In the genomic region with DNA sequence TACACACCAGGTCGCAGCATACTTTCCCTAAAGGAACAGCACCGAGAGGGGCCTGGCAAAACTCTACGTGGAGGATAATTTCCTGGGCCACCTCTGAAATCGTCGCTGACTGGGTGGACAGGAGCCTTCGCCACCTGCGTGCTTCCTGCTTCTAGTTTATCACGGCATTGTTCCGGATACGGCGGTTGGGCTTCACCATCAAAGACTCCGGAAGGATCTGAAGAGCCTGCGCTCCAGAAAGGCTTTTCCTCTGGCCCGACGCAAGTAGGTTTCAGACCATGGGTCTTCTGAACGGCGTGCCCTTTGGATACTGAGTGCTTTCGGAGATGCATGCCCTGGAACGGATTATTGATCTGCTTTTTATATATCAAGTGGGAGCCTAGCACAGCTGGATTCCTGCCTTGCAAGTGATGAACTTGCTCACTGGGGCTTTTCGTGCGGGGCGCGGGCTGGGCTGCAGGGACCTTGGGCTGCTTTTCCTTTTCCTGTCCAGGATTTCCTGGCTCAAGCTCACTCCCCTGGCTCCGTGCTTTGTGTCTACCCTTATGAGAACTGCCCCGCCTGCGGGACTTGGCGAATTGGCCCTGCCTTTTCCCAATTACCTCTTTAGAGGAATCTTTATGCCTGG, we compare ENCODE assay signal across 8 mouse cellular contexts. TPM values are rescaled to one million over a fixed set of nuclear protein-coding genes. Genes with fewer than 3 reads are reported as not detected.
A peak's percentile ranks its signal among the peaks of the same experiment; 100 is the strongest.
DNase-seq lines count a peak whose midpoint lies in the region; ATAC-seq lines count a peak whose summit lies in the region.

No protein-coding gene starts in this region.

- intact Hi-C loops in heart, postnatal 14 days (cut with DNase I), result loop anchor here (2.0 kb wide), 1 partner anchor 14 kb away; the partner anchor contains the start of gene Ddx50

- DNase-seq in forebrain, embryonic 11.5 days (ENCODE audit: low spot score), result peak; percentile 49
- DNase-seq in heart, postnatal 14 days, result peak; percentile 66 to 76
- peak; percentile 48 to 54 for DNase-seq in natural killer cell, adult 2 months (ENCODE audit: low spot score in 2 of 2)
- no peak for DNase-seq in retina, postnatal 1 day
- no peak for DNase-seq in cerebellum, postnatal 25 days

- no peak overlapping the region for H3K27ac ChIP-seq in forebrain, embryonic 11.5 days (ENCODE audit: low read depth, low read length)
- H3K27ac ChIP-seq in forebrain, embryonic 16.5 days (ENCODE audit: low read length), result no peak overlapping the region
- H3K27ac ChIP-seq in brown adipose tissue, adult 24 weeks (replicated peaks; ENCODE audit: low read depth, low read length), result peak overlapping the region; percentile 87
- H3K27ac ChIP-seq in limb, embryonic 13.5 days, result peak overlapping the region; percentile 28; the same call in 1 of the 2 replicates

- WGBS in forebrain, embryonic 11.5 days, result 73% methylated on average over 27 of the region's 27 CpGs
- 67% methylated on average over 27 of the region's 27 CpGs for WGBS in forebrain, embryonic 16.5 days
- WGBS in limb, embryonic 13.5 days, result 54% methylated on average over 27 of the region's 27 CpGs

- no peaks in the 10 kb centered on the region for H3K9me3 ChIP-seq in forebrain, embryonic 11.5 days (ENCODE audit: control insufficient read depth, low read length)
- H3K9me3 ChIP-seq in forebrain, embryonic 16.5 days (ENCODE audit: control insufficient read depth, low read length), result no peaks in the 10 kb centered on the region
- H3K9me3 ChIP-seq in limb, embryonic 13.5 days, result no peaks in the 10 kb centered on the region

- H3K27me3 ChIP-seq in forebrain, embryonic 11.5 days (ENCODE audit: control insufficient read depth, insufficient read depth, low read length), result no peaks in the 10 kb centered on the region
- no peaks in the 10 kb centered on the region for H3K27me3 ChIP-seq in forebrain, embryonic 16.5 days (replicated peaks; ENCODE audit: control insufficient read depth, insufficient read depth, low read length)
- no peaks in the 10 kb centered on the region for H3K27me3 ChIP-seq in limb, embryonic 13.5 days

- H3K4me2 ChIP-seq in forebrain, embryonic 11.5 days (ENCODE audit: low read depth, low read length, severe bottlenecking), result no peak overlapping the region
- no peak overlapping the region for H3K4me2 ChIP-seq in forebrain, embryonic 16.5 days (ENCODE audit: low read length)
- H3K4me2 ChIP-seq in limb, embryonic 13.5 days (replicated peaks), result peak overlapping the region; percentile 44

- no peak overlapping the region for H3K4me3 ChIP-seq in forebrain, embryonic 11.5 days (ENCODE audit: low read depth, low read length)
- no peak overlapping the region for H3K4me3 ChIP-seq in forebrain, embryonic 16.5 days (replicated peaks; ENCODE audit: low read length)
- H3K4me3 ChIP-seq in brown adipose tissue, adult 24 weeks (ENCODE audit: insufficient read depth, low read depth, low read length), result peak overlapping the region; percentile 58
- peak overlapping the region; percentile 15; the same call in 1 of the 2 replicates for H3K4me3 ChIP-seq in limb, embryonic 13.5 days

- H3K4me1 ChIP-seq in forebrain, embryonic 11.5 days (replicated peaks; ENCODE audit: control insufficient read depth, insufficient read depth, low read length), result no peaks in the 10 kb centered on the region
- no peaks in the 10 kb centered on the region for H3K4me1 ChIP-seq in forebrain, embryonic 16.5 days (replicated peaks; ENCODE audit: control insufficient read depth, insufficient read depth, low read length)
- H3K4me1 ChIP-seq in brown adipose tissue, adult 24 weeks (ENCODE audit: control insufficient read depth, insufficient read depth, insufficient read length, low read length), result peaks cover 24% of the 10 kb centered on the region
- H3K4me1 ChIP-seq in limb, embryonic 13.5 days, result no peaks in the 10 kb centered on the region

- no peaks in the 10 kb centered on the region for H3K36me3 ChIP-seq in forebrain, embryonic 11.5 days (ENCODE audit: control insufficient read depth, insufficient read depth, low read length)
- H3K36me3 ChIP-seq in forebrain, embryonic 16.5 days (ENCODE audit: control insufficient read depth, insufficient read depth), result no peaks in the 10 kb centered on the region
- no peaks in the 10 kb centered on the region for H3K36me3 ChIP-seq in limb, embryonic 13.5 days

- no peak overlapping the region for H3K9ac ChIP-seq in forebrain, embryonic 11.5 days (ENCODE audit: low read length)
- H3K9ac ChIP-seq in forebrain, embryonic 16.5 days (replicated peaks; ENCODE audit: low read depth, low read length), result no peak overlapping the region
- peak overlapping the region; percentile 39; the same call in 1 of the 2 replicates for H3K9ac ChIP-seq in limb, embryonic 13.5 days

- ATAC-seq in forebrain, embryonic 11.5 days (replicated peaks; ENCODE audit: low FRiP score), result no peak
- no peak for ATAC-seq in forebrain, embryonic 16.5 days
- ATAC-seq in limb, embryonic 13.5 days (ENCODE audit: low FRiP score, low read depth), result no peak

RNA-seq across cellular contexts. Expression of gene Ddx50, which starts 14.1 kb away (rescaled TPM):
- 122 and 134 TPM in 2 replicates for polyA plus RNA-seq in forebrain, embryonic 11.5 days (2014; fragmentation: Nextera tagmentation; extraction: Ambion mirVana)
- polyA plus RNA-seq in forebrain, embryonic 16.5 days (2015; fragmentation: Nextera tagmentation; extraction: Ambion mirVana), result 104 and 109 TPM in 2 replicates
- polyA plus RNA-seq in brown adipose tissue, adult 24 weeks (2012; ENCODE audit: insufficient read depth, insufficient read length, missing spikeins), result 79.1 and 95.4 TPM in 2 replicates
- 10 to 100 TPM; 55.8 to 58.4 TPM for total RNA-seq in heart, postnatal 14 days (2021)
- 171 and 177 TPM in 2 replicates for polyA plus RNA-seq in limb, embryonic 13.5 days (2015; fragmentation: Nextera tagmentation; extraction: Ambion mirVana)

Comparison
In these comparisons a context has a peak if more than half of its experiments do, and no peak if none do; other contexts are left out.
1. DNase-seq: peak in forebrain, embryonic 11.5 days (single experiment), heart, postnatal 14 days (2 of 2) and natural killer cell, adult 2 months (2 of 2); none in retina, postnatal 1 day (single experiment) and cerebellum, postnatal 25 days (0 of 2).
2. H3K27ac ChIP-seq: peak in brown adipose tissue, adult 24 weeks (single experiment) and limb, embryonic 13.5 days (single experiment); none in forebrain, embryonic 11.5 days (single experiment) and forebrain, embryonic 16.5 days (single experiment).
3. H3K4me3 ChIP-seq: peak in brown adipose tissue, adult 24 weeks (single experiment) and limb, embryonic 13.5 days (single experiment); none in forebrain, embryonic 11.5 days (single experiment) and forebrain, embryonic 16.5 days (single experiment).